Mouse (Mus musculus) neural tube, embryonic 15.5 days (tissue): ENCODE results near the gene Nmur1. TPM values are rescaled to one million over a fixed set of nuclear protein-coding genes. Genes with fewer than 3 reads are reported as not detected.
"Not testable (repeated sequence)": the region's sequence is repeated elsewhere in the genome, so short reads cannot be mapped to it uniquely, and the experiment has no call there.

Source experiments
- ATAC-seq: fragments of 200-750 bp; cut with Nextera tagmentation; 2 replicates; pipeline ENCODE4 v1.8.0; 2017; ENCODE audit warnings: mild to moderate bottlenecking, moderate TSS enrichment, moderate library complexity; ENCODE audit not compliant: low FRiP score
- H3K27ac ChIP-seq: fragments of 300-500 bp; sonication (generic); replicated peaks from 2 replicates; pipeline ENCODE4 v1.5.1; 2015; ENCODE audit warnings: mild to moderate bottlenecking, inconsistent platforms
- H3K27me3 ChIP-seq: fragments of 300-500 bp; sonication (generic); replicated peaks from 2 replicates; pipeline ENCODE4 v1.6.1; 2015; ENCODE audit warnings: inconsistent platforms
- H3K36me3 ChIP-seq: fragments of 300-500 bp; sonication (generic); 2 replicates; pipeline ENCODE4 v1.6.1; 2015; ENCODE audit warnings: inconsistent platforms
- H3K4me1 ChIP-seq: fragments of 300-500 bp; sonication (generic); 2 replicates; pipeline ENCODE4 v1.6.1; 2015; ENCODE audit warnings: inconsistent platforms
- H3K4me2 ChIP-seq: fragments of 300-500 bp; sonication (generic); 2 replicates; pipeline ENCODE4 v1.6.1; 2015; ENCODE audit warnings: inconsistent platforms, mild to moderate bottlenecking, moderate library complexity
- H3K4me3 ChIP-seq: fragments of 300-500 bp; sonication (generic); replicated peaks from 2 replicates; pipeline ENCODE4 v1.5.1; 2015; ENCODE audit warnings: mild to moderate bottlenecking, inconsistent platforms
- H3K9ac ChIP-seq: fragments of 300-500 bp; sonication (generic); replicated peaks from 2 replicates; pipeline ENCODE4 v1.6.1; 2015; ENCODE audit warnings: mild to moderate bottlenecking, inconsistent platforms
- H3K9me3 ChIP-seq: fragments of 300-500 bp; sonication (generic); replicated peaks from 2 replicates; pipeline ENCODE4 v1.6.1; 2016; ENCODE audit warnings: inconsistent platforms
- WGBS: fragments of 180-500 bp; shearing (Covaris S2); methylation state at CpG from one replicate; pipeline ENCODE4 v1.1.7; 2015; ENCODE audit warnings: mixed read lengths; 5-methylcytosine and 5-hydroxymethylcytosine counted together
- polyA plus RNA-seq: library from polyadenylated mRNA; unstranded; fragments of >200 nt; fragmentation: Nextera tagmentation; extraction: Ambion mirVana; gene quantifications from 2 replicates; pipeline ENCODE4 v1.2.1, GENCODE M21; 2015

Gene Nmur1
- 0.13 TPM in 1 of 2 replicates, not detected in the other for polyA plus RNA-seq

- ATAC-seq = no peak
- no peak within 1 kb of the TSS for H3K4me2 ChIP-seq
- H3K27me3 ChIP-seq = no peaks in the 10 kb centered on the region
- no peak within 1 kb of the TSS for H3K27ac ChIP-seq
- WGBS = 96% methylated on average over 8 of the region's 8 CpGs
- H3K9me3 ChIP-seq = no peaks in the 10 kb centered on the region
- peaks cover 11% of the 10 kb centered on the region for H3K4me1 ChIP-seq
- H3K4me3 ChIP-seq = no peak within 1 kb of the TSS
- H3K9ac ChIP-seq = no peak within 1 kb of the TSS
- no peaks in the 10 kb centered on the region for H3K36me3 ChIP-seq
Measured at GRCm38 (mm10) chr1:86426128-86426527, at the start of gene Nmur1, which contains the start of gene Tex44. Gene Nmur1, minus strand, starts transcription at chr1:86426228. Gene Tex44, plus strand, starts transcription at chr1:86426329.

DNA sequence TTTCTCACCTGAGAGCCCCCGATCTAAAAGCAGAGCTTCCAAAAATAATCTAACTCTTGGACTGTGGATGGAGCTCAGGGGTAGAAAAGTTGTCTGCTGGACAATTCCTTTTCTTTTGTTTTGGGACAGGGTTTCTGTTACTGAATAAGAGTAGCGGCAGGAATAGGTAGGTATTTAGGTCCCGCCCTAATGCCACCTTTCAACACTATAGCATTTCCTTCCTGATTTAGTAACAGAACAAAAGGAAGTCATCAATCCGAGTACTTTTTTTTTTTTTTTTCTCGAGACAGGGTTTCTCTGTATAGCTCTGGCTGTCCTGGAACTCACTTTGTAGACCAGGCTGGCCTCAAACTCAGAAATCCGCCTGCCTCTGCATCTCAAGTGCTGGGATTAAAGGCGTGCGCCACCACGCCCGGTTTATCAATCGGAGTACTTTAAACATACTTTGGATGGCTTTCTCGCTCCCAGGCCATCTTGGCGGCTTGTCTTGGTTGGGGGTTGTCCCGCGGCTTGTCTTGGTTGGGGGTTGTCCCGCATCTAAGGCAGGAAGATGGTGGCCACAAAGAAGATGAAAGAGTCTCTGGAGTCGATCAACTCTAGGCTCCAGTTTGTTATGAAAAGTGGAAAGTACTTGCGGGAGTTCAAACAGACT is 47.2 kb upstream of the Nmur1 start:
- peaks cover 11% of the 10 kb centered on the region for H3K4me1 ChIP-seq
- H3K9ac ChIP-seq = no peak overlapping the region
- no peak for ATAC-seq
- H3K9me3 ChIP-seq = no peaks in the 10 kb centered on the region
- no peak overlapping the region for H3K4me2 ChIP-seq
- H3K4me3 ChIP-seq = no peak overlapping the region
- H3K27me3 ChIP-seq = no peaks in the 10 kb centered on the region
- H3K36me3 ChIP-seq = no peaks in the 10 kb centered on the region
- WGBS = 93% methylated on average over 18 of the region's 18 CpGs
- peak overlapping the region; percentile 74 for H3K27ac ChIP-seq

GRCm38 (mm10) chr1:86472197-86472952 is 46.3 kb upstream of the Nmur1 start:
- Histone ChIP-seq H3K4me3 (peak overlapping the region; percentile 6; the same call in 1 of the 2 replicates), H3K9ac (peak overlapping the region; percentile 36), H3K36me3 (no peaks in the 10 kb centered on the region), H3K27me3 (no peaks in the 10 kb centered on the region), H3K4me2 (peak overlapping the region; percentile 48), H3K9me3 (no peaks in the 10 kb centered on the region), H3K4me1 (peaks cover 11% of the 10 kb centered on the region), H3K27ac (peak overlapping the region; percentile 74)
- 18% methylated on average over 31 of the region's 31 CpGs for WGBS
- ATAC-seq = no peak; the same call in 1 of the 2 replicates

GRCm38 (mm10) chr1:86471504-86471961 is 45.5 kb upstream of the Nmur1 start:
- Histone ChIP-seq H3K27ac (peak overlapping the region; percentile 74; the same call in 1 of the 2 replicates), H3K4me1 (peaks cover 11% of the 10 kb centered on the region)
- H3K9me3 ChIP-seq, ATAC-seq, H3K9ac ChIP-seq, H3K4me3 ChIP-seq, H3K27me3 ChIP-seq, H3K36me3 ChIP-seq, H3K4me2 ChIP-seq: not testable (repeated sequence)
- 75% methylated on average over 11 of the region's 11 CpGs for WGBS

- 79% methylated on average over 12 of the region's 12 CpGs for WGBS
- Histone ChIP-seq H3K27me3 (no peaks in the 10 kb centered on the region), H3K9me3 (no peaks in the 10 kb centered on the region), H3K4me2 (no peak overlapping the region), H3K4me1 (peaks cover 11% of the 10 kb centered on the region), H3K9ac (no peak overlapping the region), H3K36me3 (no peaks in the 10 kb centered on the region), H3K4me3 (no peak overlapping the region), H3K27ac (peak overlapping the region; percentile 33)
- ATAC-seq = no peak
Measured at GRCm38 (mm10) chr1:86470519-86471181, 44.6 kb upstream of the Nmur1 start.

DNA sequence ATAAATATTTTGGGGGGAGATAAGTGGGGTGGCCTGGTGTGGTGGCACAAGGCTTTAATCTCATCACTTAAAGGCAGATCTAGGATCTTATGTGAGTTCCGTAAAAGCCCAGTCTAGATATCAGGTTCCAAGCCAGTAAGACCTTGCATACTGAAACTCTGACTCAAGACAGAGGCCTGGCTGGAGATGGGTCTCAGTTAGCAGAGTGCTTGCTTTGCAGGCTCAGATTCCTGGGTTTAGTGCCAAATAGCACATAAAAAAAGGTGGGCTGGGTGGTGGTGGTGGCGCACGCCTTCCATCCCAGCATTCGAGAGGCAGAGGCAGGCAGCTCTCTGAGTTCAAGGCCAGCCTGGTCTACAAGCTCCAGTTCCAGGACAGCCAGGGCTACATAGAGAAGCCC is 43.8 kb upstream of the Nmur1 start:
- 98% methylated on average over 4 of the region's 4 CpGs for WGBS
- H3K4me3 ChIP-seq = no peak overlapping the region
- H3K9ac ChIP-seq = no peak overlapping the region

GRCm38 (mm10) chr1:86467416-86467815 is 41.4 kb upstream of the Nmur1 start:
- WGBS = 84% methylated on average over 8 of the region's 8 CpGs
- peaks cover 6% of the 10 kb centered on the region for H3K4me1 ChIP-seq

More for the DNA sequence above, 43.8 kb upstream of the Nmur1 start:
- H3K36me3 ChIP-seq = no peaks in the 10 kb centered on the region
- ATAC-seq = no peak
- H3K27ac ChIP-seq = no peak overlapping the region
- H3K9me3 ChIP-seq = no peaks in the 10 kb centered on the region
- peaks cover 11% of the 10 kb centered on the region for H3K4me1 ChIP-seq
- no peaks in the 10 kb centered on the region for H3K27me3 ChIP-seq
- no peak overlapping the region for H3K4me2 ChIP-seq

DNA sequence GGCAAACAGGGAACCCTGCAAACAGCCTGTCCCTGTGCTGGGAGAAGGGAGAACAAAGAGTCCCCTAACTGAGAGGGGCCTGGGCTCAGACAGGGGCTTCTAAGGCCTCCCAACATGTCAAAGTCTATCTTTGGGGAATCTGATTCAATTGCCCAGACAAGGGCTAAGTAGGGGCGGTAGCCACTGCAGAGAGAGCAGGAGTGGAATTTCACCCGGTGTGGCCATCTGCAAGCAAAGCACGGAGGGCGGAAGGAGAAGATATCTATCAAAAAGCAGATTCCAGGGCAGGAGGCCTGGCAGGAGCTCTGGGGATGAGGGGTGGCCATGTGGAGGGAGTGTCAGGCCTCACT is 38.8 kb upstream of the Nmur1 start:
- Histone ChIP-seq H3K9ac (no peak overlapping the region), H3K4me3 (no peak overlapping the region), H3K9me3 (no peaks in the 10 kb centered on the region), H3K27ac (peak overlapping the region; percentile 58), H3K4me2 (no peak overlapping the region), H3K4me1 (no peaks in the 10 kb centered on the region), H3K36me3 (no peaks in the 10 kb centered on the region), H3K27me3 (no peaks in the 10 kb centered on the region)
- ATAC-seq = no peak
- WGBS = 41% methylated on average over 4 of the region's 4 CpGs

More at GRCm38 (mm10) chr1:86467416-86467815, 41.4 kb upstream of the Nmur1 start:
- Histone ChIP-seq H3K36me3 (no peaks in the 10 kb centered on the region), H3K9me3 (no peaks in the 10 kb centered on the region), H3K4me2 (no peak overlapping the region), H3K9ac (no peak overlapping the region), H3K27ac (no peak overlapping the region), H3K4me3 (no peak overlapping the region), H3K27me3 (no peaks in the 10 kb centered on the region)
- no peak for ATAC-seq

DNA sequence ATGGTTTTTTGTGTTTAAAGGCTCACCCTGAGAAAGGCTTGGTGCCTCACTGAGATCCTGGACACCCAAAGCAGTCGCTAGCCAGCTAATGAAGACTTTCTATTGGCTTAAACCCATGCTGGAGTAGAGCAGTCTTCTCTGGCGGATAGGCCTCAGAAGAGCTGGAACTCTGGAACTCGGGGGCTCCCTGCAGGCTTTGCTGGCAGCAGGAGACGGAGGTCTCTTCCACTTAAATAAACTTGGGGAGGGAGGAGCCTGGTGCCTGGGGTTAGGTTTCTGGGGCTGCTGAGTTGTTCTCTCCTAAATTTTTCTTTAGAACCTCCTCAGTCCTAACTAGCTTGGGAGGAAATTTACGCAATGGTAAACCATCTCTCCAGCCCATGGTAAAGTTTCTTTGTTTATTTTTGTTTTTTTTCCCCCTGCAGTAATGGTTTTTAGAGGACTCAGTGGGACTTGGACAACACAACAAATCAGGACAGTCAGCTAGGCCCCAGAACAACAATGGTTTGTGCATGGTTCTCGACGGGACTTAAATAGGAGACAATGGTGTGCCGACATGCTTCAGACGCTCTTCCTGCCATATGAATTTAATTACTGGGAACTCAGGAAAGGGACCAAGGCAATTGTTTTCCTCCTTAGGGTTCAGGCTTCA is 38.3 kb upstream of the Nmur1 start:
- ATAC-seq = no peak
- H3K9me3 ChIP-seq = no peaks in the 10 kb centered on the region
- no peaks in the 10 kb centered on the region for H3K36me3 ChIP-seq
- no peaks in the 10 kb centered on the region for H3K4me1 ChIP-seq
- H3K4me3 ChIP-seq = no peak overlapping the region
- H3K4me2 ChIP-seq = no peak overlapping the region
- no peaks in the 10 kb centered on the region for H3K27me3 ChIP-seq
- peak overlapping the region; percentile 58 for H3K27ac ChIP-seq
- 26% methylated on average over 9 of the region's 9 CpGs for WGBS
- H3K9ac ChIP-seq = no peak overlapping the region

DNA sequence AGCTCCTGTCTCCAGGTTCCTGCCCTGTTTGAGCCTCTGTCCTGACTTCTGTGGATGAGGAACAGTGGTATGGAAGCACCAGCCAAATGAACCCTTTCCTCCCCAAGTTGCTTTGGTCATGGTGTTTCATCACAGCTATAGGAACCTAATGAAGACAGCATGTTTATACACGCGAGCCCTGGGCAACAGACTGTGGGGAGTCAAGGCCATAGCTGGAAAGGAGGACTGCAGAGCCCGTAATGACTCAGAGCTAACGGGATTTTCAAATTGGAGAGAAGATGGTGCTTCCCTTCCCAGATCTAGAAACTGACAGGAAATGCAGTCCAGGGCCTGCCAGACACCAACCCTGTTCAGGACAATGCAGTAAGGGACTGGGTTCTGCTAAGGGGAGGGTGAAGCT is 33.3 kb upstream of the Nmur1 start:
- 81% methylated on average over 4 of the region's 4 CpGs for WGBS
- ATAC-seq = no peak
- H3K4me1 ChIP-seq = no peaks in the 10 kb centered on the region

DNA sequence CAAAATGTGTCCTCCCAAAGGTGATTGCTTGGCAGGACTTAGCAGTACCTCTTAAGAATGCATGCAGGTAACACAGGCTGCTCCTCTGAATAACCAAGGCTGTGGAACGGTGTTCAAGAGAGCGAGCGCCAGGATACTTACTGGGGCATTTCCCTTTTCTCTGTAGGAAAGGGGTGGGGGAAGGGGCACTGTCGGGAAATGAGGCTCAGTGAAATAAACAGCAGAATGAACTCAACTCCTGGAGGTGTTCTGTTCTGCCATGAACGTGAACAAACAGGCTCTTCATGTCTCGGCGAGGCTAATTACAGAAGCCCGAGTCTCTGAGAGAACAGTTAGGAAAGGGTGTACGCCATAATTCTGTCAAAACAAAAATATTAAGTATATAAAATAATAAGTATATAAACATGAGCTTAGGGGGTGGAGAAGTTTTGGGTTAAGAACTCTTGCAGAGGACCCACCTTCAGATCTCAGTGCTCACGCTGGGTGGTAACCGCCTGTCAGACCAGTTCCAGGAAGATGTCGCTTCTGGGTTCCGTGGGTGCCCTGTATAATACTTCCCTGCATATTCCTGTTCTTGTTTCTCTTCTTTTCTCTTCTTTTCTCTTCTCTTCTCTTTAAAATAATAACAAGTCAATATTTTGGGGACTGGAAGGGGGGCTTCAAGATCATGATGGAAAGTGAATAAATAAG is 31.0 kb upstream of the Nmur1 start:
- Histone ChIP-seq H3K4me3 (no peak overlapping the region), H3K36me3 (no peaks in the 10 kb centered on the region), H3K4me1 (no peaks in the 10 kb centered on the region), H3K27ac (no peak overlapping the region), H3K4me2 (no peak overlapping the region), H3K9me3 (no peaks in the 10 kb centered on the region), H3K27me3 (no peaks in the 10 kb centered on the region), H3K9ac (no peak overlapping the region)
- WGBS = 66% methylated on average over 13 of the region's 13 CpGs
- ATAC-seq = no peak

More for the DNA sequence above, 33.3 kb upstream of the Nmur1 start:
- Histone ChIP-seq H3K4me3 (no peak overlapping the region), H3K4me2 (no peak overlapping the region), H3K36me3 (no peaks in the 10 kb centered on the region), H3K9ac (no peak overlapping the region), H3K27ac (no peak overlapping the region), H3K9me3 (no peaks in the 10 kb centered on the region), H3K27me3 (no peaks in the 10 kb centered on the region)
